Mouse (Mus musculus): ENCODE results near the gene Aldh3b2. TPM values are rescaled to one million over a fixed set of nuclear protein-coding genes. Genes with fewer than 3 reads are reported as not detected.

Aldh3b2 gene
- polyA plus RNA-seq, 1 experiment from 2014 or later: 0.51 TPM

GRCm38 (mm10) chr19:4000949-4001525 is 28.9 kb downstream of the Aldh3b2 start:
- WGBS: 16% methylated on average over 17 of the region's 17 CpGs
- Histone ChIP-seq H3K36me3 (ENCODE audit: control insufficient read depth, insufficient read depth) (peaks cover 9% of the 10 kb centered on the region), H3K4me3 (ENCODE audit: low read depth, low read length) (peak overlapping the region; percentile 59), H3K27me3 (replicated peaks; ENCODE audit: control insufficient read depth, insufficient read depth, low read length) (no peaks in the 10 kb centered on the region), H3K9ac (ENCODE audit: low read depth, low read length) (peak overlapping the region; percentile 60), H3K9me3 (ENCODE audit: control insufficient read depth) (no peaks in the 10 kb centered on the region), H3K27ac (ENCODE audit: low read depth, low read length) (peak overlapping the region; percentile 91), H3K4me1 (replicated peaks; ENCODE audit: control insufficient read depth, insufficient read depth, low read length) (peaks cover 7% of the 10 kb centered on the region; the same call in 1 of the 2 replicates), H3K4me2 (replicated peaks; ENCODE audit: low read depth) (peak overlapping the region; percentile 72)
- ATAC-seq: no peak
- TF ChIP-seq CTCF (IDR thresholded peaks at IDR 0.05; ENCODE audit: low read depth): no peak

GRCm38 (mm10) chr19:4001752-4002151 is 29.6 kb downstream of the Aldh3b2 start:
- no peak for ATAC-seq
- H3K27me3 ChIP-seq (replicated peaks; ENCODE audit: control insufficient read depth, insufficient read depth, low read length): no peaks in the 10 kb centered on the region

GRCm38 (mm10) chr19:4003112-4003511 is 31.0 kb downstream of the Aldh3b2 start, which contains the start of gene Doc2g:
Gene Doc2g, plus strand, starts transcription at chr19:4003313.
- H3K9me3 ChIP-seq (ENCODE audit: control insufficient read depth): no peaks in the 10 kb centered on the region
- no peak for TF ChIP-seq CTCF (IDR thresholded peaks at IDR 0.05; ENCODE audit: low read depth)
- WGBS: 55% methylated on average over 1 of the region's 1 CpGs
- H3K27ac ChIP-seq (ENCODE audit: low read depth, low read length): no peak within 1 kb of the TSS
- H3K4me3 ChIP-seq (ENCODE audit: low read depth, low read length): no peak within 1 kb of the TSS
- H3K27me3 ChIP-seq (replicated peaks; ENCODE audit: control insufficient read depth, insufficient read depth, low read length): no peaks in the 10 kb centered on the region
- no peak within 1 kb of the TSS for H3K9ac ChIP-seq (ENCODE audit: low read depth, low read length)
- no peak within 1 kb of the TSS for H3K4me2 ChIP-seq (replicated peaks; ENCODE audit: low read depth)
- ATAC-seq: no peak
- peaks cover 29% of the 10 kb centered on the region for H3K36me3 ChIP-seq (ENCODE audit: control insufficient read depth, insufficient read depth)
- H3K4me1 ChIP-seq (replicated peaks; ENCODE audit: control insufficient read depth, insufficient read depth, low read length): peaks cover 7% of the 10 kb centered on the region; the same call in 1 of the 2 replicates

More at GRCm38 (mm10) chr19:4001752-4002151, 29.6 kb downstream of the Aldh3b2 start:
- Histone ChIP-seq H3K27ac (ENCODE audit: low read depth, low read length) (no peak overlapping the region), H3K4me2 (replicated peaks; ENCODE audit: low read depth) (no peak overlapping the region; the same call in 1 of the 2 replicates), H3K36me3 (ENCODE audit: control insufficient read depth, insufficient read depth) (peaks cover 16% of the 10 kb centered on the region), H3K9ac (ENCODE audit: low read depth, low read length) (no peak overlapping the region; the same call in 1 of the 2 replicates), H3K4me1 (replicated peaks; ENCODE audit: control insufficient read depth, insufficient read depth, low read length) (peaks cover 7% of the 10 kb centered on the region; the same call in 1 of the 2 replicates), H3K9me3 (ENCODE audit: control insufficient read depth) (no peaks in the 10 kb centered on the region), H3K4me3 (ENCODE audit: low read depth, low read length) (no peak overlapping the region)
- TF ChIP-seq CTCF (IDR thresholded peaks at IDR 0.05; ENCODE audit: low read depth): no peak
- 73% methylated on average over 5 of the region's 5 CpGs for WGBS

GRCm38 (mm10) chr19:4003641-4004040 is 31.5 kb downstream of the Aldh3b2 start:
- H3K4me2 ChIP-seq (replicated peaks; ENCODE audit: low read depth): no peak overlapping the region
- H3K27ac ChIP-seq (ENCODE audit: low read depth, low read length): no peak overlapping the region
- H3K9ac ChIP-seq (ENCODE audit: low read depth, low read length): no peak overlapping the region
- H3K27me3 ChIP-seq (replicated peaks; ENCODE audit: control insufficient read depth, insufficient read depth, low read length): no peaks in the 10 kb centered on the region
- peaks cover 7% of the 10 kb centered on the region; the same call in 1 of the 2 replicates for H3K4me1 ChIP-seq (replicated peaks; ENCODE audit: control insufficient read depth, insufficient read depth, low read length)
- 73% methylated on average over 12 of the region's 12 CpGs for WGBS
- H3K36me3 ChIP-seq (ENCODE audit: control insufficient read depth, insufficient read depth): peaks cover 35% of the 10 kb centered on the region
- H3K4me3 ChIP-seq (ENCODE audit: low read depth, low read length): no peak overlapping the region
- H3K9me3 ChIP-seq (ENCODE audit: control insufficient read depth): no peaks in the 10 kb centered on the region
- ATAC-seq: no peak
- no peak for TF ChIP-seq CTCF (IDR thresholded peaks at IDR 0.05; ENCODE audit: low read depth)

- no peak overlapping the region for H3K4me3 ChIP-seq (ENCODE audit: low read depth, low read length)
- H3K4me2 ChIP-seq (replicated peaks; ENCODE audit: low read depth): no peak overlapping the region
- no peak overlapping the region for H3K27ac ChIP-seq (ENCODE audit: low read depth, low read length)
- peaks cover 6% of the 10 kb centered on the region; the same call in 1 of the 2 replicates for H3K4me1 ChIP-seq (replicated peaks; ENCODE audit: control insufficient read depth, insufficient read depth, low read length)
- ATAC-seq: no peak
- H3K27me3 ChIP-seq (replicated peaks; ENCODE audit: control insufficient read depth, insufficient read depth, low read length): no peaks in the 10 kb centered on the region
- 88% methylated on average over 15 of the region's 15 CpGs for WGBS
- TF ChIP-seq CTCF (IDR thresholded peaks at IDR 0.05; ENCODE audit: low read depth): no peak
- H3K9ac ChIP-seq (ENCODE audit: low read depth, low read length): no peak overlapping the region
- peaks cover 42% of the 10 kb centered on the region for H3K36me3 ChIP-seq (ENCODE audit: control insufficient read depth, insufficient read depth)
- H3K9me3 ChIP-seq (ENCODE audit: control insufficient read depth): no peaks in the 10 kb centered on the region
Measured at GRCm38 (mm10) chr19:4004331-4004730, 32.2 kb downstream of the Aldh3b2 start.

- H3K4me2 ChIP-seq (replicated peaks; ENCODE audit: low read depth): no peak overlapping the region
- ATAC-seq: no peak
- H3K4me3 ChIP-seq (ENCODE audit: low read depth, low read length): no peak overlapping the region
- H3K27me3 ChIP-seq (replicated peaks; ENCODE audit: control insufficient read depth, insufficient read depth, low read length): no peaks in the 10 kb centered on the region
- H3K27ac ChIP-seq (ENCODE audit: low read depth, low read length): no peak overlapping the region
- H3K4me1 ChIP-seq (replicated peaks; ENCODE audit: control insufficient read depth, insufficient read depth, low read length): peaks cover 4% of the 10 kb centered on the region; the same call in 1 of the 2 replicates
- WGBS: 81% methylated on average over 9 of the region's 9 CpGs
- TF ChIP-seq CTCF (IDR thresholded peaks at IDR 0.05; ENCODE audit: low read depth): no peak
- peaks cover 49% of the 10 kb centered on the region for H3K36me3 ChIP-seq (ENCODE audit: control insufficient read depth, insufficient read depth)
- no peak overlapping the region for H3K9ac ChIP-seq (ENCODE audit: low read depth, low read length)
- H3K9me3 ChIP-seq (ENCODE audit: control insufficient read depth): no peaks in the 10 kb centered on the region
Measured at GRCm38 (mm10) chr19:4005091-4005490, 33.0 kb downstream of the Aldh3b2 start.

Data from intestine, postnatal 0 days (tissue).